Mouse (Mus musculus): ENCODE measurements around the gene Ptprm. TPM values are rescaled to one million over a fixed set of nuclear protein-coding genes. Genes with fewer than 3 reads are reported as not detected.

Gene Ptprm
- polyA plus RNA-seq, 1 experiment = not detected

DNA sequence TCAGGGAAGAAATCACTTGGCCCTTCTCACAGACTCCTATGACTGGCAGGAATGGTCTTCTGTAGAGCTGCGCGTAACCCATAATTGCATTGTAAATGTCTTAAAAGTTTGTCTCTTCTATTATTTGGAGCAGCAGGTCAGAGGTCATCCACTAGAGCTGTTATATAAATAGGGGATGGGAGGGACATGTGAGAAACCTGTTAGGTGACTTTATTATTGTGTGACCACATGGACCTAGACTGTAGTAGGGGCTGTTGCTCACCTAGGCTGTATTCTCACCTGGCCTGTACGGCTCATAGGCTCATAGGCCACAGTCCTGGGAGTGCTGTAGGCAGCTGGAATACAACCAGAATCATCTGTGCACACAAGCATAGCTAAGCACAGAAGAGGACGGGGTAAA is 645.5 kb downstream of the Ptprm start:
- peaks cover 19% of the 10 kb centered on the region for H3K4me1 ChIP-seq (ENCODE audit: control insufficient read depth, insufficient read depth, low read length)
- H3K27ac ChIP-seq (ENCODE audit: insufficient read depth, low read depth, low read length) = no peak overlapping the region
- TF ChIP-seq POLR2A (IDR thresholded peaks at IDR 0.05; ENCODE audit: insufficient read depth, low read depth, low read length) (no peak), CTCF (IDR thresholded peaks at IDR 0.05; ENCODE audit: insufficient read depth, low read depth, low read length) (no peak)
- H3K4me3 ChIP-seq (ENCODE audit: insufficient read depth, low read depth, low read length) = no peak overlapping the region
- 97% methylated on average over 4 of the region's 4 CpGs for WGBS

DNA sequence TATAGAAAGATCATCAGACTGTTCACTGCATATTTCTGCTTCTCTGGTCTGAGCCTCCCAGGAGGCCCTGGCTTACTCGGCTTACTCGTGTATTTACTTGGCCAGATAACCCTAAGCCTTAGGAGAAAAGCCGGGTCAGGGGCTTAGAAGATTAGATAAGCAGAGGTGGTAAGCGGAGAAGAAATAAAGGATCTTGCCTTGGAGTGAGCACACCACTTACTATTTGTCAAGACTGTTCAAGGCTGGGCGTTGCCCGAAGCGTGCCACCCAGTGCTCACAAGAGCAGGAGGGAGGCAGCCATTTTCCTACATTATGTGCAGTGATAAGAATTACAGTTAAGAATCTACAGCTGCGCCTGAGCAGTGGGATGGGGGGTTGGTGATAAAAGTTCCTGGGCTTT is 646.6 kb downstream of the Ptprm start:
- TF ChIP-seq CTCF (IDR thresholded peaks at IDR 0.05; ENCODE audit: insufficient read depth, low read depth, low read length) (no peak), POLR2A (IDR thresholded peaks at IDR 0.05; ENCODE audit: insufficient read depth, low read depth, low read length) (no peak)
- Histone ChIP-seq H3K4me1 (ENCODE audit: control insufficient read depth, insufficient read depth, low read length) (peaks cover 19% of the 10 kb centered on the region), H3K4me3 (ENCODE audit: insufficient read depth, low read depth, low read length) (no peak overlapping the region), H3K27ac (ENCODE audit: insufficient read depth, low read depth, low read length) (no peak overlapping the region)
- 72% methylated on average over 8 of the region's 8 CpGs for WGBS

DNA sequence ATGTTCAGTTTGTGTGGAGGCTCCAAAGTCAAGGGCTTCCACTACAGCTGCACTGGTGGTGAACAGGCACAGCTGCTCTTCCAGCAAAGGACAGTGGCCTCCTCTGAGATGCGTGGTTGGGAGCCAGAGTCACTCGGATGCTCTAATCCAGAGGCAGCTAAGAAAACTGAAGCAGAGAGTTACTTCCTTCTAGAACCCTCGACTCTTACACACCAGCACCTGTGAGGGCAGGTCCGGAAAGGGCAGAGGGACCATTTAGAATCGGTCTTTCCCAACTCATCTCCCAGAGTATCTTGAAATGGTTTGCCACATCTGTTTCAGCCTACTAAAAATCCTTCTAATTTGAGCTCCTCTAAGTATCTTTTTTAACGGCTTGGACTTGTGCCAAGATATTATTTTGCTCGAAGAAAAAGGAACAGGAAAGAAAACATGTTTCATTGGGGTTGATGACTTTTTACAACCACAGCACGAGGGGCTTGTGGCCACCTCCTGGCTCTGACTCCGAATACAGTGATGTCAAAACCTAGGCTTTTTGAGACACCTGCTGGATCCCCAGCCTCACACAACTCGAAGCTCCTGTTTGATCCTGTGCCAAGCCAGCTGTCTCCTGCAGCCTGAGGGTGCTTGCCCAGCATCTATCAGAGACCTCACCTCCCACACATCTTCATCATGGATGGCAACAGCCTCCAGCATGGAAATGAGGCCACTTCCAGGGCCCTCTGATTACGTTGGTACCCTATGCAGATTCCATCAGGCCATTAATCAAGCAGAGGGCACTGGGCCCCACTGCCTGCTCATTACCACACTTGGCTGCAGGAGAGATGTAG is 652.7 kb downstream of the Ptprm start:
- TF ChIP-seq CTCF (IDR thresholded peaks at IDR 0.05; ENCODE audit: insufficient read depth, low read depth, low read length) (no peak), POLR2A (IDR thresholded peaks at IDR 0.05; ENCODE audit: insufficient read depth, low read depth, low read length) (no peak)
- 29% methylated on average over 11 of the region's 11 CpGs for WGBS
- Histone ChIP-seq H3K27ac (ENCODE audit: insufficient read depth, low read depth, low read length) (peak overlapping the region; percentile 29), H3K4me1 (ENCODE audit: control insufficient read depth, insufficient read depth, low read length) (peaks cover 9% of the 10 kb centered on the region), H3K4me3 (ENCODE audit: insufficient read depth, low read depth, low read length) (no peak overlapping the region)

DNA sequence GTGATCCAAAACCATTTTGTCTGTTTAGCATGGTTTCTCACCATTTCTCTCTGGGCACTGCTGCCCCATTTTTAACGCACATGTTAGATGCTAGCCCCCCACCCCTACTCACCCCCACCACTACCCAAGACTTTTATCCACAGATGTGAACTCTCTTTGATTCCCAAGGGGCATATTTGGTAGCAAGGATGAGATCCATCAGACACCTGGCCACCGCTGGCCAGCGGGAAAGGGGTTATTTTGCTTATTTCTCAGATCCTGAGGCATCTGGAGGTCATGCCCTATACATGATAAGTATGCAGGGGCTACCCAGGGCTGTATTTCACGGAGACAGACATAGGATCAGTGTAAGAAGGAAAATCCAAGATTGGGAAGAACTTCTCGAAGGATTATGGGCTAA is 654.4 kb downstream of the Ptprm start:
- no peak overlapping the region for H3K4me3 ChIP-seq (ENCODE audit: insufficient read depth, low read depth, low read length)
- TF ChIP-seq POLR2A (IDR thresholded peaks at IDR 0.05; ENCODE audit: insufficient read depth, low read depth, low read length) = no peak
- TF ChIP-seq CTCF (IDR thresholded peaks at IDR 0.05; ENCODE audit: insufficient read depth, low read depth, low read length) = no peak
- WGBS = 93% methylated on average over 5 of the region's 5 CpGs
- peaks cover 9% of the 10 kb centered on the region for H3K4me1 ChIP-seq (ENCODE audit: control insufficient read depth, insufficient read depth, low read length)
- H3K27ac ChIP-seq (ENCODE audit: insufficient read depth, low read depth, low read length) = no peak overlapping the region

DNA sequence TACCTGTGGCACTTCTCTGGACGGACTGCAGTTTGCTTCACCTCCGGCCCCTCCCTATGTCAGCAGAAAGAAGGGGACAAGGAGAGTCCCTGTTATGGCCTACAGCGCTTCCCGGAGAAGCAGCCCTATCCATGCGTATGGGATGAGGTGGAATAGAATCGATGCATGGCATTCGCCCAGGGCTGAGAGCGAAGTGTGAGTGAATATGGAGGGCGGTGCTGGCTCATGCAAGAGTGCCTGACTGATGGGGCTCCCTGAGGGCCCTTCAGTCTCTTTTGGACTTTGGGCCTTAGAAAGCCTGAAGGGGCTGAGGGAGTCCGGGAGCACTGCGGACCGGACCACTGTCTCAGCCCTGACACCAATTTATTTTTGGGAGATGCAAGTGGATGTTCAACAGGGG is 656.6 kb downstream of the Ptprm start:
- H3K4me3 ChIP-seq (ENCODE audit: insufficient read depth, low read depth, low read length) = no peak overlapping the region
- WGBS = 81% methylated on average over 12 of the region's 12 CpGs
- H3K27ac ChIP-seq (ENCODE audit: insufficient read depth, low read depth, low read length) = no peak overlapping the region
- TF ChIP-seq CTCF (IDR thresholded peaks at IDR 0.05; ENCODE audit: insufficient read depth, low read depth, low read length) (no peak), POLR2A (IDR thresholded peaks at IDR 0.05; ENCODE audit: insufficient read depth, low read depth, low read length) (no peak)
- H3K4me1 ChIP-seq (ENCODE audit: control insufficient read depth, insufficient read depth, low read length) = peaks cover 11% of the 10 kb centered on the region

DNA sequence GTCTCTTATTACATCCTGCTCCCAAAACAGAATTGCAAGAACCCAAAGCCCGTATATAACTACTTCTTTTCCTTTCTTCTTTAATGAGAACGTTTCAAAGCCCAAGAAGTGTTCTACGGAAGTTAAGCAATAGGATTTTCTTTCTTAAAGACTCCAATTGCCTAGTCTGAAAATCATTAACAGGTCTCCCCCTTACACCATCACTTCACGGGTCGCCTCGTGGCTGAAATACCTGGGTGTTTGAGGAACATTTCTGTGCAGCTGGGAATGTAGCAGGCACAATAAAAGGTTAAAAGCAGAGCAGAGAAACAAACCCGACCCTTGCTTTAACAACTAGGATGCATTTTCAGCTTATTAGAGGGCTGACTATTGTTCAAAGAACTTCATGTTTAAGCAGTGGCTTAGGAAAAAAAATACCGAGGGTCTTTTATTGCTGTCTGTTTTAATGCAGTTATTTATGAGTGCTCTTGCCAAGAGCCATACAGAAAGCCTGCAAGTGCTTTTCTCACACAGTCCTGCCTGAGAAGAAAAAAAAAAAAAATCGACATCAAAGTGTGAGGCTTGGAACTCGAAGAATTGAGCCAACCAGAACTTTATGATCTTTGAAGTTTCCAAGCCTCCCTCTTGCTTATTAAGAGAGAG is 657.6 kb downstream of the Ptprm start:
- 37% methylated on average over 10 of the region's 10 CpGs for WGBS
- Histone ChIP-seq H3K4me3 (ENCODE audit: insufficient read depth, low read depth, low read length) (no peak overlapping the region), H3K4me1 (ENCODE audit: control insufficient read depth, insufficient read depth, low read length) (peaks cover 7% of the 10 kb centered on the region), H3K27ac (ENCODE audit: insufficient read depth, low read depth, low read length) (no peak overlapping the region)
- TF ChIP-seq POLR2A (IDR thresholded peaks at IDR 0.05; ENCODE audit: insufficient read depth, low read depth, low read length) = no peak
- no peak for TF ChIP-seq CTCF (IDR thresholded peaks at IDR 0.05; ENCODE audit: insufficient read depth, low read depth, low read length)

DNA sequence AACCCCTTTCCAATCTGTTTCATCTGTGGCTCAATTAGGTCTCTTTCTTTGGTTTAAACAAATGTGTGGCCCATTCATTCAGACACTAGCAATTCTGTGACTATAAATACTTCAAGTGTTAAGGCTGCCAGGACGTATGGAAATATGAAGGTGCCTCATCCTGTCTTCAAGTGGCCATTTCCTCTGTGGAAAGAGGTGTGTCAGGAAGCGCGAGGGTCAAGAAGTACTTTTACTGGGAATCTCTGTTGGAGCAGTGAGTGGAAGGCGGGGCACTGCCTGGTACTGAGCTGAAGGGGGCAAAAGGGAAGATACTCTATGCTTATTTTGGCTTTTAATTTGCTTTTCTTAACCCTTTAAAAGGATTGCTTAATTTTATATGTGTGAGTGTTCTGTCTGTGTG is 659.9 kb downstream of the Ptprm start:
- Histone ChIP-seq H3K4me3 (ENCODE audit: insufficient read depth, low read depth, low read length) (no peak overlapping the region), H3K4me1 (ENCODE audit: control insufficient read depth, insufficient read depth, low read length) (0 out of 2 replicates have a peak, but pooled peaks cover 2% of the 10 kb centered on the region), H3K27ac (ENCODE audit: insufficient read depth, low read depth, low read length) (no peak overlapping the region)
- WGBS = 72% methylated on average over 4 of the region's 4 CpGs
- TF ChIP-seq POLR2A (IDR thresholded peaks at IDR 0.05; ENCODE audit: insufficient read depth, low read depth, low read length) (no peak), CTCF (IDR thresholded peaks at IDR 0.05; ENCODE audit: insufficient read depth, low read depth, low read length) (no peak)

DNA sequence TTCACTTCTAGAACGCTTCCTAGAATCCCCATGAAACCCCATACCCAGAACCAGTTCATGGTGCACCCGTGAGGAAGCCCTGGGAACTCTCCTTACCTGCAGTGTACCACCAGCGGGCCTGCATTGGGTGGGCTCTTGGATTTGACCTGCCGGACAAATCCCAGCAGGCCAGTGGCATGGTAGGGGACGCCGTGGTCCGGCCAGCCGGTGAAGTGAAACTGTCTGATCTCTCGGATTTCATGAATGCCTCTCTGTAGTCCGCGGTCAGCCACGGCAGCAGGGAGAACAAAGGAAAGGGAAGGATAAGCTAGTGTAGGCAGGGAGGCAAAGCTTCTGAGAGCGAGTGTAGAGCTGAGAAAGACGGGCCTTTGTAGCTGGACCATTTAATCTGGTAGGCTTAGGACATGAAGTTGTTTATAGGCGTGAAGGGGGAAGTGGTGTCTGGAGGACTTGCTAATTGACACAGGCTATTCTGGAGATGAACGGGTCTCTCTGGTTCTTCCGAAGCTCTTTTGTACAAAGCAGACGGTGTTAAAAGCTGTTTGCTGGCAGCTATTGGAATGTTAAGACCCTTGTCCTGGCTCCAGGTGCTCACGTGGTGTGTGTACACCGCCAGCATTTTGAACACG is 660.5 kb downstream of the Ptprm start:
- TF ChIP-seq CTCF (IDR thresholded peaks at IDR 0.05; ENCODE audit: insufficient read depth, low read depth, low read length) (no peak), POLR2A (IDR thresholded peaks at IDR 0.05; ENCODE audit: insufficient read depth, low read depth, low read length) (no peak)
- no peak overlapping the region for H3K4me3 ChIP-seq (ENCODE audit: insufficient read depth, low read depth, low read length)
- H3K27ac ChIP-seq (ENCODE audit: insufficient read depth, low read depth, low read length) = no peak overlapping the region
- H3K4me1 ChIP-seq (ENCODE audit: control insufficient read depth, insufficient read depth, low read length) = 0 out of 2 replicates have a peak, but pooled peaks cover 2% of the 10 kb centered on the region
- 59% methylated on average over 21 of the region's 21 CpGs for WGBS
